ENCODE assay signal across 17 mouse cellular contexts in genomic region chr9:36716624-36717023, GRCm38 (mm10). TPM values are rescaled to one million over a fixed set of nuclear protein-coding genes. Genes with fewer than 3 reads are reported as not detected.
DNase-seq lines count a peak whose midpoint lies in the region; ATAC-seq and TF ChIP-seq lines count a peak whose summit lies in the region.
"Had no signal": no experiment of that assay in that cellular context is flagged by ENCODE, and none has a peak within 500 bp of the region (broad histone marks: within the 10 kb centered on the region; RNA-seq: fewer than 3 reads in every experiment).

No protein-coding gene starts in this region.

- no peak for TF ChIP-seq EP300 in stomach, postnatal 0 days (optimal IDR thresholded peaks at IDR 0.05)

- H3K4me1 ChIP-seq in hindbrain, postnatal 0 days (ENCODE audit: insufficient read depth, low read length): no peaks in the 10 kb centered on the region
- H3K4me1 ChIP-seq in hindbrain, embryonic 12.5 days: no peaks in the 10 kb centered on the region
- H3K4me1 ChIP-seq in midbrain, embryonic 11.5 days (ENCODE audit: control insufficient read depth, insufficient read depth, low read length): no peaks in the 10 kb centered on the region
- H3K4me1 ChIP-seq in midbrain, embryonic 15.5 days: no peaks in the 10 kb centered on the region
- no peaks in the 10 kb centered on the region for H3K4me1 ChIP-seq in stomach, postnatal 0 days (replicated peaks; ENCODE audit: control insufficient read depth, insufficient read depth)
- H3K4me1 ChIP-seq: hindbrain, embryonic 15.5 days; kidney, embryonic 15.5 days; limb, embryonic 12.5 days had no signal

- peak; percentile 51 for TF ChIP-seq CTCF in hindbrain, postnatal 0 days (IDR thresholded peaks at IDR 0.05; ENCODE audit: low read depth)
- TF ChIP-seq CTCF in Patski (IDR thresholded peaks at IDR 0.05): peak; percentile 42
- peak; percentile 50 for TF ChIP-seq CTCF in stomach, postnatal 0 days (IDR thresholded peaks at IDR 0.05; ENCODE audit: low read depth)

- ATAC-seq in hindbrain, postnatal 0 days: no peak
- no peak for ATAC-seq in hindbrain, embryonic 12.5 days (ENCODE audit: low FRiP score)
- ATAC-seq in midbrain, embryonic 11.5 days (ENCODE audit: low FRiP score): no peak
- ATAC-seq in midbrain, embryonic 15.5 days (replicated peaks): no peak
- ATAC-seq in Patski: peak; percentile 54
- ATAC-seq in stomach, postnatal 0 days (ENCODE audit: low FRiP score, low TSS enrichment): no peak

- peak; percentile 48 for DNase-seq in hindbrain, postnatal 0 days (ENCODE audit: low spot score)
- DNase-seq in midbrain, embryonic 11.5 days (ENCODE audit: low spot score, missing footprints): peak; percentile 68
- DNase-seq in Patski (ENCODE audit: low read depth, low spot score): no peak
- DNase-seq in stomach, postnatal 0 days (ENCODE audit: low spot score): no peak
- no peak for DNase-seq in kidney, adult 8-10 months
- DNase-seq: cerebellum, adult 2 months; heart, postnatal 10 days; right cerebral cortex, postnatal 4 days had no signal

- CTCF ChIA-PET in Patski (lab: Charles Lee): no interaction called here

- H3K9ac ChIP-seq in hindbrain, postnatal 0 days (replicated peaks; ENCODE audit: low read length): no peak overlapping the region
- H3K9ac ChIP-seq in hindbrain, embryonic 12.5 days: no peak overlapping the region
- H3K9ac ChIP-seq in midbrain, embryonic 11.5 days (ENCODE audit: low read length): no peak overlapping the region
- no peak overlapping the region for H3K9ac ChIP-seq in midbrain, embryonic 15.5 days
- H3K9ac ChIP-seq in stomach, postnatal 0 days (ENCODE audit: low read length): no peak overlapping the region
- H3K9ac ChIP-seq: hindbrain, embryonic 15.5 days; kidney, embryonic 15.5 days; limb, embryonic 12.5 days had no signal

- no peaks in the 10 kb centered on the region for H3K9me3 ChIP-seq in hindbrain, postnatal 0 days (ENCODE audit: low read length)
- H3K9me3 ChIP-seq in hindbrain, embryonic 12.5 days (replicated peaks): no peaks in the 10 kb centered on the region
- no peaks in the 10 kb centered on the region for H3K9me3 ChIP-seq in midbrain, embryonic 11.5 days (ENCODE audit: control insufficient read depth, low read length)
- H3K9me3 ChIP-seq in midbrain, embryonic 15.5 days: no peaks in the 10 kb centered on the region
- H3K9me3 ChIP-seq in stomach, postnatal 0 days (ENCODE audit: control insufficient read depth, low read length): no peaks in the 10 kb centered on the region
- H3K9me3 ChIP-seq: hindbrain, embryonic 15.5 days; kidney, embryonic 15.5 days; limb, embryonic 12.5 days had no signal

- no peaks in the 10 kb centered on the region for H3K27me3 ChIP-seq in hindbrain, postnatal 0 days (ENCODE audit: insufficient read depth, low read length)
- no peaks in the 10 kb centered on the region for H3K27me3 ChIP-seq in hindbrain, embryonic 12.5 days
- H3K27me3 ChIP-seq in midbrain, embryonic 11.5 days (ENCODE audit: control insufficient read depth, insufficient read depth, low read length): no peaks in the 10 kb centered on the region
- H3K27me3 ChIP-seq in midbrain, embryonic 15.5 days (replicated peaks): no peaks in the 10 kb centered on the region
- H3K27me3 ChIP-seq in Patski: no peaks in the 10 kb centered on the region
- H3K27me3 ChIP-seq in stomach, postnatal 0 days (ENCODE audit: control insufficient read depth, insufficient read depth, low read length): no peaks in the 10 kb centered on the region
- H3K27me3 ChIP-seq: hindbrain, embryonic 15.5 days; kidney, embryonic 15.5 days; limb, embryonic 12.5 days had no signal

- H3K4me2 ChIP-seq in hindbrain, postnatal 0 days (ENCODE audit: low read depth, low read length): no peak overlapping the region
- no peak overlapping the region for H3K4me2 ChIP-seq in hindbrain, embryonic 12.5 days (replicated peaks)
- no peak overlapping the region for H3K4me2 ChIP-seq in midbrain, embryonic 11.5 days
- no peak overlapping the region for H3K4me2 ChIP-seq in midbrain, embryonic 15.5 days
- no peak overlapping the region for H3K4me2 ChIP-seq in stomach, postnatal 0 days (replicated peaks; ENCODE audit: low read depth)
- H3K4me2 ChIP-seq: hindbrain, embryonic 15.5 days; kidney, embryonic 15.5 days; limb, embryonic 12.5 days had no signal

- H3K27ac ChIP-seq in hindbrain, postnatal 0 days: no peak overlapping the region
- no peak overlapping the region for H3K27ac ChIP-seq in hindbrain, embryonic 12.5 days
- no peak overlapping the region for H3K27ac ChIP-seq in midbrain, embryonic 11.5 days (ENCODE audit: low read depth, low read length)
- no peak overlapping the region for H3K27ac ChIP-seq in midbrain, embryonic 15.5 days
- no peak overlapping the region for H3K27ac ChIP-seq in stomach, postnatal 0 days (replicated peaks)
- H3K27ac ChIP-seq: hindbrain, embryonic 15.5 days; kidney, embryonic 15.5 days; limb, embryonic 12.5 days had no signal

- no peaks in the 10 kb centered on the region for H3K36me3 ChIP-seq in hindbrain, postnatal 0 days (ENCODE audit: insufficient read depth, low read length)
- H3K36me3 ChIP-seq in hindbrain, embryonic 12.5 days: peaks cover 21% of the 10 kb centered on the region
- peaks cover 9% of the 10 kb centered on the region for H3K36me3 ChIP-seq in midbrain, embryonic 11.5 days (ENCODE audit: control insufficient read depth, insufficient read depth, low read length)
- 0 out of 2 replicates have a peak, but pooled peaks cover 2% of the 10 kb centered on the region for H3K36me3 ChIP-seq in midbrain, embryonic 15.5 days (replicated peaks)
- H3K36me3 ChIP-seq in stomach, postnatal 0 days (ENCODE audit: control insufficient read depth, insufficient read depth, low read length): peaks cover 2% of the 10 kb centered on the region; the same call in 1 of the 2 replicates

- POLR2A ChIA-PET in Patski (lab: Charles Lee): interaction anchor here (0.7 kb wide), 1 partner anchor 323 kb away, joined by 9 read pairs; no protein-coding TSS in a partner anchor

- no peak overlapping the region for H3K4me3 ChIP-seq in hindbrain, postnatal 0 days (ENCODE audit: low read length)
- no peak overlapping the region for H3K4me3 ChIP-seq in hindbrain, embryonic 12.5 days
- H3K4me3 ChIP-seq in midbrain, embryonic 11.5 days (ENCODE audit: low read depth, low read length): no peak overlapping the region
- no peak overlapping the region for H3K4me3 ChIP-seq in midbrain, embryonic 15.5 days
- no peak overlapping the region for H3K4me3 ChIP-seq in stomach, postnatal 0 days (ENCODE audit: low read depth, low read length)
- H3K4me3 ChIP-seq: hindbrain, embryonic 15.5 days; kidney, embryonic 15.5 days; limb, embryonic 12.5 days had no signal

- in situ Hi-C loops in Patski (cut with MboI; ENCODE audit: low pct_unique_long_range_greater_than_20kb): no loop called here

- WGBS in hindbrain, postnatal 0 days: 65% methylated on average over 3 of the region's 3 CpGs
- WGBS in hindbrain, embryonic 12.5 days: 81% methylated on average over 3 of the region's 3 CpGs
- 87% methylated on average over 3 of the region's 3 CpGs for WGBS in midbrain, embryonic 11.5 days
- WGBS in midbrain, embryonic 15.5 days: 82% methylated on average over 3 of the region's 3 CpGs
- 74% methylated on average over 3 of the region's 3 CpGs for WGBS in stomach, postnatal 0 days

RNA-seq across cellular contexts. Expression of gene Chek1, which starts 10.2 kb away (rescaled TPM):
- total RNA-seq in hindbrain, postnatal 0 days (2014; rRNA removed): 4.3 and 5.2 TPM in 2 replicates
- 5.1 and 5.8 TPM in 2 replicates for polyA plus RNA-seq in hindbrain, postnatal 0 days (2015; fragmentation: Nextera tagmentation; extraction: Ambion mirVana)
- 24.7 and 33.8 TPM in 2 replicates for polyA plus RNA-seq in hindbrain, embryonic 12.5 days (2016; fragmentation: Nextera tagmentation; extraction: Ambion mirVana)
- 62.8 and 64.2 TPM in 2 replicates for polyA plus RNA-seq in midbrain, embryonic 11.5 days (2014; fragmentation: Nextera tagmentation; extraction: Ambion mirVana)
- 8.4 and 9.1 TPM in 2 replicates for polyA plus RNA-seq in midbrain, embryonic 15.5 days (2015; fragmentation: Nextera tagmentation; extraction: Ambion mirVana)
- 14.9 TPM for polyA plus RNA-seq in Patski (2021)
- 8.1 and 9.3 TPM in 2 replicates for polyA plus RNA-seq in stomach, postnatal 0 days (2015; fragmentation: Nextera tagmentation; extraction: Ambion mirVana)

RNA-seq across cellular contexts. Expression of gene Acrv1, which starts 23.6 kb away (rescaled TPM):
- total RNA-seq in hindbrain, postnatal 0 days (2014; rRNA removed): not detected in 2 replicates
- not detected in 2 replicates for polyA plus RNA-seq in hindbrain, postnatal 0 days (2015; fragmentation: Nextera tagmentation; extraction: Ambion mirVana)
- not detected in 2 replicates for polyA plus RNA-seq in hindbrain, embryonic 12.5 days (2016; fragmentation: Nextera tagmentation; extraction: Ambion mirVana)
- not detected in 2 replicates for polyA plus RNA-seq in midbrain, embryonic 11.5 days (2014; fragmentation: Nextera tagmentation; extraction: Ambion mirVana)
- not detected in 2 replicates for polyA plus RNA-seq in midbrain, embryonic 15.5 days (2015; fragmentation: Nextera tagmentation; extraction: Ambion mirVana)
- not detected for polyA plus RNA-seq in Patski (2021)
- 0.05 TPM in 1 of 2 replicates, not detected in the other for polyA plus RNA-seq in stomach, postnatal 0 days (2015; fragmentation: Nextera tagmentation; extraction: Ambion mirVana)
- total RNA-seq: heart, postnatal 10 days; layer of hippocampus, postnatal 10 days; megakaryocyte-erythroid progenitor cell, adult 5-6 weeks had no signal
- polyA plus RNA-seq: cerebellum, adult 2 months; frontal cortex, adult 2 months; hindbrain, embryonic 15.5 days; kidney, embryonic 15.5 days; limb, embryonic 12.5 days; liver, embryonic 16.5 days had no signal

RNA-seq across cellular contexts. Expression of gene Stt3a, which starts 50.9 kb away (rescaled TPM):
- total RNA-seq in hindbrain, postnatal 0 days (2014; rRNA removed): 67.4 and 80.1 TPM in 2 replicates
- 74.1 and 81.1 TPM in 2 replicates for polyA plus RNA-seq in hindbrain, postnatal 0 days (2015; fragmentation: Nextera tagmentation; extraction: Ambion mirVana)
- polyA plus RNA-seq in hindbrain, embryonic 12.5 days (2016; fragmentation: Nextera tagmentation; extraction: Ambion mirVana): 167 and 174 TPM in 2 replicates
- 155 and 175 TPM in 2 replicates for polyA plus RNA-seq in midbrain, embryonic 11.5 days (2014; fragmentation: Nextera tagmentation; extraction: Ambion mirVana)
- 86.6 and 93.4 TPM in 2 replicates for polyA plus RNA-seq in midbrain, embryonic 15.5 days (2015; fragmentation: Nextera tagmentation; extraction: Ambion mirVana)
- 239 TPM for polyA plus RNA-seq in Patski (2021)
- 177 and 193 TPM in 2 replicates for polyA plus RNA-seq in stomach, postnatal 0 days (2015; fragmentation: Nextera tagmentation; extraction: Ambion mirVana)

Comparison
In these comparisons a context has a peak if more than half of its experiments do, and no peak if none do; other contexts are left out.
1. DNase-seq: peak in hindbrain, postnatal 0 days (single experiment) and midbrain, embryonic 11.5 days (single experiment); none in Patski (single experiment), stomach, postnatal 0 days (single experiment) and kidney, adult 8-10 months (0 of 2).
2. Peak in every context shown above with its lines, with median percentiles within 50 percentile points of each other: CTCF ChIP-seq.